Mouse (Mus musculus) hindbrain, embryonic 16.5 days (tissue): ENCODE measurements around the gene Gm5798. TPM values are rescaled to one million over a fixed set of nuclear protein-coding genes. Genes with fewer than 3 reads are reported as not detected.
"Not testable (repeated sequence)": the region's sequence is repeated elsewhere in the genome, so short reads cannot be mapped to it uniquely, and the experiment has no call there.

ENCODE experiments used
- ATAC-seq: fragments of 200-750 bp; cut with Nextera tagmentation; 2 replicates; pipeline ENCODE4 v1.8.0; 2017; ENCODE audit warnings: moderate TSS enrichment, moderate library complexity
- H3K27ac ChIP-seq: fragments of 300-500 bp; sonication (generic); 2 replicates; pipeline ENCODE4 v1.5.1; 2014; ENCODE audit warnings: low read depth, mild to moderate bottlenecking, control low read depth, low read length, moderate library complexity
- H3K27me3 ChIP-seq: fragments of 300-500 bp; sonication (generic); replicated peaks from 2 replicates; pipeline ENCODE4 v1.6.1; 2014; ENCODE audit warnings: low read length; ENCODE audit not compliant: control insufficient read depth, insufficient read depth
- H3K36me3 ChIP-seq: fragments of 300-500 bp; sonication (generic); 2 replicates; pipeline ENCODE4 v1.6.1; 2014; ENCODE audit warnings: mild to moderate bottlenecking, low read length, moderate library complexity, mixed read lengths; ENCODE audit not compliant: control insufficient read depth, insufficient read depth
- H3K4me1 ChIP-seq: fragments of 300-500 bp; sonication (generic); 2 replicates; pipeline ENCODE4 v1.6.1; 2014; ENCODE audit warnings: low read depth, low read length; ENCODE audit not compliant: control insufficient read depth, insufficient read depth
- H3K4me2 ChIP-seq: fragments of 300-500 bp; sonication (generic); 2 replicates; pipeline ENCODE4 v1.6.1; 2014; ENCODE audit warnings: mild to moderate bottlenecking, low read length, control low read depth, moderate library complexity
- H3K4me3 ChIP-seq: fragments of 300-500 bp; sonication (generic); 2 replicates; pipeline ENCODE4 v1.5.1; 2014; ENCODE audit warnings: mild to moderate bottlenecking, low read length, control low read depth, moderate library complexity
- H3K9ac ChIP-seq: fragments of 300-500 bp; sonication (generic); 2 replicates; pipeline ENCODE4 v1.6.1; 2014; ENCODE audit warnings: low read depth, mild to moderate bottlenecking, control low read depth, low read length, moderate library complexity
- H3K9me3 ChIP-seq: fragments of 300-500 bp; sonication (generic); 2 replicates; pipeline ENCODE4 v1.6.1; 2014; ENCODE audit warnings: mild to moderate bottlenecking, low read length, moderate library complexity; ENCODE audit not compliant: control insufficient read depth
- WGBS: fragments of 180-500 bp; shearing (Covaris S2); extraction: QIAGEN DNeasy Blood & Tissue Kit; methylation state at CpG from one replicate; pipeline ENCODE4 v1.1.7; 2014; 5-methylcytosine and 5-hydroxymethylcytosine counted together
- polyA plus RNA-seq: library from polyadenylated mRNA; unstranded; fragments of >200 nt; fragmentation: Nextera tagmentation; extraction: Ambion mirVana; gene quantifications from 2 replicates; pipeline ENCODE4 v1.2.1, GENCODE M21; 2015

The Gm5798 gene
- polyA plus RNA-seq: not detected in 2 replicates

GRCm38 (mm10) chr14:41348309-41348708 is at the start of gene Gm5798:
Gene Gm5798 (plus strand): TSS chr14:41348609.
- H3K27me3 ChIP-seq, H3K36me3 ChIP-seq, H3K4me1 ChIP-seq, H3K27ac ChIP-seq, H3K9me3 ChIP-seq, H3K4me3 ChIP-seq, ATAC-seq, H3K4me2 ChIP-seq, H3K9ac ChIP-seq: not testable (repeated sequence)
- WGBS: 63% methylated on average over 2 of the region's 2 CpGs

- H3K4me2 ChIP-seq, H3K4me3 ChIP-seq, H3K9ac ChIP-seq, H3K9me3 ChIP-seq, H3K36me3 ChIP-seq, H3K27ac ChIP-seq, ATAC-seq, H3K4me1 ChIP-seq, H3K27me3 ChIP-seq: not testable (repeated sequence)
- no CpG with 5 or more reads among the region's 3 CpGs for WGBS
Measured at GRCm38 (mm10) chr14:41386279-41386678, 37.9 kb downstream of the Gm5798 start, which contains the start of gene Gm7945. Gene Gm7945 (minus strand): TSS chr14:41386379.

Other genes starting within 250 kb of the Gm5798 start
- gene Mat1a, start 243.6 kb upstream of the Gm5798 start, polyA plus RNA-seq: not detected in 2 replicates
- not detected in 2 replicates for gene Sftpa1, start 216.8 kb upstream of the Gm5798 start, polyA plus RNA-seq
- gene Mbl1, start 197.2 kb upstream of the Gm5798 start, polyA plus RNA-seq: not detected in 2 replicates
- not detected in 2 replicates for gene Sftpd, start 163.5 kb upstream of the Gm5798 start, polyA plus RNA-seq
- gene Gm2832, start 69.8 kb upstream of the Gm5798 start, polyA plus RNA-seq: 0.35 and 0.53 TPM in 2 replicates
- gene Gm7945, start 37.8 kb downstream of the Gm5798 start, polyA plus RNA-seq: 0.14 TPM in 1 of 2 replicates, not detected in the other
- not detected in 2 replicates for gene Gm6482, start 59.7 kb downstream of the Gm5798 start, polyA plus RNA-seq
- gene Gm7954, start 104.9 kb downstream of the Gm5798 start, polyA plus RNA-seq: not detected in 2 replicates
- gene Gm3486, start 140.9 kb downstream of the Gm5798 start, polyA plus RNA-seq: not detected in 2 replicates
- gene Gm7970, start 207.0 kb downstream of the Gm5798 start, polyA plus RNA-seq: not detected in 2 replicates
- gene 1700049E17Rik2, start 224.6 kb downstream of the Gm5798 start, polyA plus RNA-seq: not detected in 2 replicates